Mouse (Mus musculus): ENCODE results near the gene Unc93b1. TPM values are rescaled to one million over a fixed set of nuclear protein-coding genes. Genes with fewer than 3 reads are reported as not detected.
A peak's percentile ranks its signal among the peaks of the same experiment; 100 is the strongest.

The Unc93b1 gene
- polyA plus RNA-seq, 1 experiment = 6.6 TPM

GRCm38 (mm10) chr19:3906326-3906725, 28.7 kb upstream of the Unc93b1 start:
- peak overlapping the region; percentile 35 for H3K27ac ChIP-seq (ENCODE audit: control insufficient read depth, insufficient read depth, low read depth, low read length)
- TF ChIP-seq POLR2A (IDR thresholded peaks at IDR 0.05; ENCODE audit: control insufficient read depth, low read depth, low read length) (no peak), CTCF (IDR thresholded peaks at IDR 0.05; ENCODE audit: control insufficient read depth, insufficient read depth, insufficient replicate concordance, low read depth, low read length) (no peak)
- peaks cover 32% of the 10 kb centered on the region for H3K4me1 ChIP-seq (ENCODE audit: control insufficient read depth, insufficient read depth, low read length)
- no peaks in the 10 kb centered on the region for H3K27me3 ChIP-seq (ENCODE audit: control insufficient read depth, insufficient read depth, low read length)
- H3K4me3 ChIP-seq (ENCODE audit: control insufficient read depth, low read depth, low read length) = peak overlapping the region; percentile 87
- no peaks in the 10 kb centered on the region for H3K36me3 ChIP-seq (ENCODE audit: control insufficient read depth, insufficient read depth, low read length)

GRCm38 (mm10) chr19:3906795-3907786, 27.9 kb upstream of the Unc93b1 start, which contains the start of gene Tcirg1:
TSS of gene Tcirg1 (minus strand) at chr19:3907133.
- H3K27me3 ChIP-seq (ENCODE audit: control insufficient read depth, insufficient read depth, low read length) = no peaks in the 10 kb centered on the region
- H3K27ac ChIP-seq (ENCODE audit: control insufficient read depth, insufficient read depth, low read depth, low read length) = peak within 1 kb of the TSS; percentile 35
- peak within 1 kb of the TSS; percentile 87 for H3K4me3 ChIP-seq (ENCODE audit: control insufficient read depth, low read depth, low read length)
- H3K4me1 ChIP-seq (ENCODE audit: control insufficient read depth, insufficient read depth, low read length) = peaks cover 32% of the 10 kb centered on the region
- no peaks in the 10 kb centered on the region for H3K36me3 ChIP-seq (ENCODE audit: control insufficient read depth, insufficient read depth, low read length)
- 0 out of 2 replicates have a peak, but pooled peaks have one; percentile 39 for TF ChIP-seq POLR2A (IDR thresholded peaks at IDR 0.05; ENCODE audit: control insufficient read depth, low read depth, low read length)
- TF ChIP-seq CTCF (IDR thresholded peaks at IDR 0.05; ENCODE audit: control insufficient read depth, insufficient read depth, insufficient replicate concordance, low read depth, low read length) = no peak

- Histone ChIP-seq H3K27ac (ENCODE audit: control insufficient read depth, insufficient read depth, low read depth, low read length) (no peak overlapping the region), H3K4me1 (ENCODE audit: control insufficient read depth, insufficient read depth, low read length) (peaks cover 30% of the 10 kb centered on the region), H3K36me3 (ENCODE audit: control insufficient read depth, insufficient read depth, low read length) (no peaks in the 10 kb centered on the region), H3K27me3 (ENCODE audit: control insufficient read depth, insufficient read depth, low read length) (no peaks in the 10 kb centered on the region), H3K4me3 (ENCODE audit: control insufficient read depth, low read depth, low read length) (no peak overlapping the region)
- TF ChIP-seq CTCF (IDR thresholded peaks at IDR 0.05; ENCODE audit: control insufficient read depth, insufficient read depth, insufficient replicate concordance, low read depth, low read length) (no peak), POLR2A (IDR thresholded peaks at IDR 0.05; ENCODE audit: control insufficient read depth, low read depth, low read length) (no peak)
Observed at GRCm38 (mm10) chr19:3907876-3908660, 26.9 kb upstream of the Unc93b1 start.

GRCm38 (mm10) chr19:3910206-3910605, 24.8 kb upstream of the Unc93b1 start:
- Histone ChIP-seq H3K4me1 (ENCODE audit: control insufficient read depth, insufficient read depth, low read length) (peaks cover 25% of the 10 kb centered on the region), H3K27me3 (ENCODE audit: control insufficient read depth, insufficient read depth, low read length) (no peaks in the 10 kb centered on the region), H3K36me3 (ENCODE audit: control insufficient read depth, insufficient read depth, low read length) (no peaks in the 10 kb centered on the region), H3K4me3 (ENCODE audit: control insufficient read depth, low read depth, low read length) (no peak overlapping the region), H3K27ac (ENCODE audit: control insufficient read depth, insufficient read depth, low read depth, low read length) (no peak overlapping the region)
- no peak for TF ChIP-seq CTCF (IDR thresholded peaks at IDR 0.05; ENCODE audit: control insufficient read depth, insufficient read depth, insufficient replicate concordance, low read depth, low read length)
- no peak for TF ChIP-seq POLR2A (IDR thresholded peaks at IDR 0.05; ENCODE audit: control insufficient read depth, low read depth, low read length)

- no peaks in the 10 kb centered on the region for H3K27me3 ChIP-seq (ENCODE audit: control insufficient read depth, insufficient read depth, low read length)
- H3K4me3 ChIP-seq (ENCODE audit: control insufficient read depth, low read depth, low read length) = peak within 1 kb of the TSS; percentile 89
- H3K4me1 ChIP-seq (ENCODE audit: control insufficient read depth, insufficient read depth, low read length) = peaks cover 7% of the 10 kb centered on the region
- H3K36me3 ChIP-seq (ENCODE audit: control insufficient read depth, insufficient read depth, low read length) = no peaks in the 10 kb centered on the region
- H3K27ac ChIP-seq (ENCODE audit: control insufficient read depth, insufficient read depth, low read depth, low read length) = peak within 1 kb of the TSS; percentile 91
- no peak for TF ChIP-seq CTCF (IDR thresholded peaks at IDR 0.05; ENCODE audit: control insufficient read depth, insufficient read depth, insufficient replicate concordance, low read depth, low read length)
- peak; percentile 39; the same call in 1 of the 2 replicates for TF ChIP-seq POLR2A (IDR thresholded peaks at IDR 0.05; ENCODE audit: control insufficient read depth, low read depth, low read length)
Observed at GRCm38 (mm10) chr19:3912337-3913204, 22.4 kb upstream of the Unc93b1 start, which contains the start of gene Ndufs8. TSS of gene Ndufs8 (minus strand) at chr19:3912774.

GRCm38 (mm10) chr19:3913692-3914091, 21.3 kb upstream of the Unc93b1 start:
- H3K4me3 ChIP-seq (ENCODE audit: control insufficient read depth, low read depth, low read length) = peak overlapping the region; percentile 89; the same call in 1 of the 2 replicates
- H3K4me1 ChIP-seq (ENCODE audit: control insufficient read depth, insufficient read depth, low read length) = peaks cover 11% of the 10 kb centered on the region
- TF ChIP-seq CTCF (IDR thresholded peaks at IDR 0.05; ENCODE audit: control insufficient read depth, insufficient read depth, insufficient replicate concordance, low read depth, low read length) (no peak), POLR2A (IDR thresholded peaks at IDR 0.05; ENCODE audit: control insufficient read depth, low read depth, low read length) (no peak)
- peak overlapping the region; percentile 91 for H3K27ac ChIP-seq (ENCODE audit: control insufficient read depth, insufficient read depth, low read depth, low read length)
- H3K36me3 ChIP-seq (ENCODE audit: control insufficient read depth, insufficient read depth, low read length) = no peaks in the 10 kb centered on the region
- H3K27me3 ChIP-seq (ENCODE audit: control insufficient read depth, insufficient read depth, low read length) = no peaks in the 10 kb centered on the region

All from testis, adult 2 months (tissue).